Mouse (Mus musculus) right cerebral cortex, postnatal 36 days (tissue): Measurements from ENCODE around the gene Rrp36.
A peak's percentile ranks its signal among the peaks of the same experiment; 100 is the strongest.

Source experiments
- DNase-seq, 2 experiments: peaks; one replicate each; pipeline ENCODE4 v3.0.0; 2022; ENCODE audit warnings: low spot score in 2 of 2, mixed read lengths in 1 of 2

The Rrp36 gene

DNA sequence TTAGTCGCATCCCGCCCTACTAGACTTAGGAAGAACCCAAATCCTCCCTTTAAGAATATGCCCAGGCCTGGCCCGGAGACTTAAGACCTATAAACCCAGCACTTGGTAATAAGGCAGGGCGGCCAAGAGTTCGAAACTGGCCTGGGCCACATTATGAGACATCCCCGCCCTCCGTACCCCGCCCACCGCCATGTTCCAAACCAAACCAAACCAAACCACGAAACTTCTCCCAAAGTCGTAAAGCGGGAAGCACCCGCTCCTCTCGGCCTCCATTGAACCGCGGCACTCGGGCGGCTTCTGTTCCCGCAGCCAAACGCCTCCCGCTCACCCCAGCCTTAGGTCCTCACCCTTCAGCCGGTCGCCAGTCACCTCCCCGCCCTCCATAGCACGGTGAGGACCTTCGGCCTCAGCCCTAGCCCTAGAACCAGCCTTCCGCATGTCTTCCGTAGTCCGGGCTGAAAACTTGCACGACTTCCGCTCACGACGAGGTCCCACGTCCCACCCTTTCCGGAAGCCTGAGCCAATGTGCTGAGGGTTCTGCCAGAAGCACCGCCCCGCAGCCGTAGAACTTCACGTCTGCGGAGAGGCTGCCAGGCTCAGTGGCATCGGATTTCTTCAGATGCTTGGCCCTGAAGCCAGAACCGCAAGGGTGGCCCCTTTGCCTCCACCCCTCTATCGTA, at the start of gene Rrp36:
Gene Rrp36 (minus strand): TSS at position 503 of the 680 bp plus-strand sequence.
- peak; percentile 81 to 89 for DNase-seq

GRCm38 (mm10) chr17:46721077-46721476, 46.9 kb upstream of the Rrp36 start:
- DNase-seq = no peak

GRCm38 (mm10) chr17:46714756-46715481, 40.8 kb upstream of the Rrp36 start:
- DNase-seq = no peak

GRCm38 (mm10) chr17:46713849-46714248, 39.7 kb upstream of the Rrp36 start:
- no peak for DNase-seq

GRCm38 (mm10) chr17:46712442-46712841, 38.3 kb upstream of the Rrp36 start:
- DNase-seq = no peak

DNA sequence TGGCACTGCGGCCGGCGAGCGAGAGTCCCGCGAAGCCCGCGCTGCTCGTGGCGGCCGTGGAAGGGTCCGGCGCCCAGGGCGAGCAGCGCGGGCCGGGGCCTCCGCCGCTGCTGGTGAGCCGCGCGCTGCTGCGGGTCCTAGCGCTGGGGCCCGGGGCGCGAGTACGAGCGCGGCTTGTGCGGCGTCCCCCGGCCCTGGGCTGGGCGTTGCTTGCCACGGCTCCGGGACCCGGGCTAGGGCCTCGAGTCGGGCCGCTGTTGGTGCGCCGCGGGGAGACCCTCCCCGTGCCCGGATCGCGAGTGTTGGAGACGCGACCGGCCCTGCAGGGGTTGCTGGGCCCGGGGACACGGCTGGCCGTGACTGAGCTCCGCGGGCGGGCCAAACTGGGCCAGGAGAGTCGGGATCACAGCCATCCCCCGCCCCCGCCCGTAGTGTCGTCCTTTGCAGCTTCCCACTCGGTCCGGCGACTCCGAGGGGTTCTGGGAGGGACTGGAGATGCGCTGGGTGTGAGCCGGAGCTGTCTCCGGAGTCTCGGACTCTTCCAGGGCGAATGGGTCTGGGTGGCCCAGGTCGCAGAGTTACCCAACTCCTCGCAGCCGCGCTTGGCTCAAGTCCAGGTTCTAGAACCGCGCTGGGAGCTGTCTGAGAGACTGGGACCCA, 37.6 kb upstream of the Rrp36 start:
- no peak for DNase-seq

DNA sequence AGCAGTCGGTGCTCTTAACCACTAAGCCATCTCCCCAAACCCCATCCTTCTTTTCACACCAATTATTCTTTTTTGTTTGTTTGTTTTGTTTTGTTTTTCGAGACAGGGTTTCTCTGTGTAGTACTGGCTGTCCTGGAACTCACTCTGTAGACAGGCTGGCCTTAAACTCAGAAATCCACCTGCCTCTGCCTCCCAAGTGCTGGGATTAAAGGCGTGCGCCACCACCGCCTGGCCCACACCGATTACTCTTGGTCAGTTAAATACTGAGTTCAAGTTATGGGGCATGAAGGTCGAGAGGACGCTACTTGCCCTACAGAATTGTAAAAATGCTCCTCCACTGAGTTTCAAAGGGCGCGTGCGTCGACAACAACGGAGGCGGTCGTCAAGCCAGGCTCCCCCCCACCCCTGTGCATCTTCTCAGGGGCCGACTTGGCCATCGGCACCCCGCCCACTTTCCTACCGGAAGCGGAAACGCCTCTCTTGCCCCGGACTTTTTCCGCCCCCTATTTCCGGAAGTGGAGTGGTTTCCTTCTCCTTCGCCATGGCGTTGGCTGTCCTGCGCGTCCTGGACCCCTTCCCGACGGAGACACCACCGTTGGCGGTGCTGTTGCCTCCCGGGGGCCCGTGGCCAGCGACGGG, 36.9 kb upstream of the Rrp36 start, which contains the start of gene Pex6:
Gene Pex6 (plus strand): TSS at position 505 of the 639 bp plus-strand sequence.
- DNase-seq = peak; percentile 88 to 90

DNA sequence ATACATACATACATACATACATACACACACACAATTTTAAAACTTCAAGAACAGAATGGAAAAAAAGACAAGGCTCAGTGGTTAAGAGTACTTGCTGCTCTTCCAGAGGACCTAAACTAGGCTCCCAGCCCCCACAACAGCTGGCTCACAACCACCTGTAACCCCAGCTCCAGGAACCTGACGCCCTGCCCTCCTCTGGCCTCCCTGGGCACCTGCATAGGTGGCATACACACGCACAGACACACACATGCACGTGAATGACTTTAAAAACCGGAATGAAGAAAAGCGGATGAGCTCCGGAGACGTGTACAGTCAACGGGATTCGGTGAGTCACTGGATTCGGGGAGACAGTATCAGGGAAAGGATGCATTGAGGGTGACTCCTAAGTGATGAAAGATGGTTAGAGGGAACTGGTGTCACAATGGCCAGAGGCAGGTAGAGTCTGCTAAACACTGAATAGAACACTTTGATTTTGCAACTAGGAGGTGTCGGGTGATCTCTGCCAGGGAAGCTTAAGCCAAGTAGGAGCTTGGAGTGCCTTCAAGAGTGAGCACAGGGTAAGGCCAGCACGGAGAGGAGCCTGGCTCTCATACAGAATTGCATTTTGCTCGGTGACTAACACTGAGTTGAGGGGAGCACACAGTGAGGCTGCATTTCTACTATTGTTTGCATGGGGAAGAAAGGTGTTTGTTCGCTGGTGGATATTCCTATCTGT, 32.4 kb upstream of the Rrp36 start:
- no peak for DNase-seq

DNA sequence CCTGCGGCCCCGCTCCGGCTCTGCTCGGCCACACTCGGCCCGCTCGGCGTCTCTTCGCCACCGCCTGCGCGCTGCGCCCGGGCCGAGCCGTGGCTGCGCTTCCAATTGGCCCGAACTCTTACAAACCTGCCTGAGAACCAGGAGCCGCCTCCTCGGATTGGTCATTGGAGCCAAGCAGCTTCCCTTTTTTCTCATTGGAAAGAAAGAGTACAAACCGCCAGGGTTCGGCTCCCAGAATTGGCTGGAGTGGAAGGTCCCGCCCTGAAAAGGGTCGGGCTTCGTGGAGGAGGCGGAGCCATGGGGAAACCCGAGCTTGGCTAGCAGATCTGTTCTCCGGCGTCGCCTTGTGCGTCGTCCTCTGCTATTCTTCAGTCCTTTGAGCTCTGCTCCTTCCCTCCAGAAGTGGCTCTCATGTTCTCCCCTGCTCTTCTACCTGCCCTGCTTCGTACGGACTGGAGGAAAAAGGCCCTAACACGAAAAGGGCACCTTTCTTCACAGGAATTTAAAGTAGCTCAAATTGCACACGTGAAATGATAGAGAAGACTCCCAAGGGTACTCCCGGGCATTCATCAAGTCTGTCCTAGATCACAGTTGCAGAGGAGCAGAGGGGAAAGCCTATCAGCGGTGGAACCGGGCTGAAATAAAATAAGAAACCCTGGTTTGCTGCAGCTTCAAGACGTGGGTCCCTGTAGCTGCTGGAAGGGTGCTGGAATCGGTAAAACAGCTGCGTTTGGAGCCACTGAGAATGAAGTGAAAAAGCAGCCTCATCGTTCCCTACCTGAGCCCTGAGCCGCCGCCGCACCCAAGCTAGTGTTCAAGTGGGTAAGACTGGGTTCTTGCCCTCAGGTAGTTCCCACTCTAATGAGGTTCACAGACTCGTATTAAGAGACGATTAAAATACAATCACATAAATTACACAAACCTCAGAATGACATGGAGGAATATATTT, 31.0 kb upstream of the Rrp36 start, which contains the start of gene Ppp2r5d:
Gene Ppp2r5d (minus strand): TSS at position 225 of the 949 bp plus-strand sequence.
- DNase-seq = peak; percentile 96 to 97

DNA sequence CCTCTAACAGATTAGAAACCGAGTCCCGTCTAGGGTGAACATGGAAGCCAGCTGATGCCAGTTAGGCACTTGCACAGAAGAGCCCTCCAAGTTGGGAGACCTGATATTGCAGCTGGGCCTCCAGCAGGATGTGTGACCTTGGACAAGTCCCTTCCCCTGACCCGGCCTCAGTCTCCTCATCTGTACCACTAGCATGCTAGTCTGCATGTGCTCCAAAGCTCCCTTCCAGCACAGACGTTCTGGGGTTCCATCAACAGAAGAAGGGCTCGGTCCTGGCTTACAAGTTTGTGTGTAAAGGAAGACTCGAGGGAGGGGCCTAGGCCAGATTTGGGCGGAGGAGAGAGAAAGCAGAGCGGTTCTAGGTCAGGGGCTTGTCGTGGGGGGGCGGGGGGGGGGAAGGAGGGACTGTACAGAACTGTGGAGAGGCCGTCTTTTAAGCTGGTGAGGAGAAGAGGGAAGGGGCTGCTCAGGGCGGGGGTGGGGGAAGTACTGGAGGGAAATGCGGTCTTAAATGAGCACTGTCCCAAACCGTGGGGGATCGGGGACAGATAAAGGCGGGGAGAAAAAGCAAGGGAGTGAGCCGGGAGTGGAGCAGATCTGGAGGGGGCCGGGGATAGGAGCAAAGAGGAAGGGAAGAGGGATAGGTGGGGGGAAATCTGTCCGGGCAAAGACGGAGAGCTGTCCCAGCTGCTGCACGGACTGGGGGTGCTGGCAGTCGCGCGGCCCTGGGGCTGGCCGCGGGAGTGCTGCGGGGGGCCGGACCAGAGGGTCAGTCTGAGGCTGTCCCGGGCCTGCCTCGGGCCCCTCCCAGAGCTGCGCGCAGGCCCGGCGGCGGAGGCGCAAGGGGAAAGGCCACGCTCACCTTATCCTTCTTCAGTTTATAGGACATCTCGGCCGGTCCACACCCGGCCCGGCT, 30.1 kb upstream of the Rrp36 start:
- no peak for DNase-seq

DNA sequence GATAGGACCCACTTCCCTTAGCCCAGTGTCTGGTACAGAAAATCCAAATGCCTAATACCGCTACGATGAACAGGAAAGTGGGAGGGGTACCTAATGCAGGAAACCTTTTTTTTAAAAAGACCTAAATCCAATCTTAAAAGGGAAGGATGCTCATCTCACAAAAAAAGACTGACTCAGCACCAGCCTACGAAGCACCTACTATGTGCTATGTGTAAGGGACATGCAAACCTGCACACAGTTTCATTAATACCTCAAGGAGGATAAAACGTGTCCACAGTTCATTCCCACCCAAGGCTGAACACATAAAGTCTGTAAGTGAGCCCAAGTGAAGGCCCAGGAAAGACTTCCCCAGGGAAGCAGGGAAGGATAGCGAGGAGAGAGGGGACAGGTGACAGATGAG, 28.4 kb upstream of the Rrp36 start:
- DNase-seq = no peak

DNA sequence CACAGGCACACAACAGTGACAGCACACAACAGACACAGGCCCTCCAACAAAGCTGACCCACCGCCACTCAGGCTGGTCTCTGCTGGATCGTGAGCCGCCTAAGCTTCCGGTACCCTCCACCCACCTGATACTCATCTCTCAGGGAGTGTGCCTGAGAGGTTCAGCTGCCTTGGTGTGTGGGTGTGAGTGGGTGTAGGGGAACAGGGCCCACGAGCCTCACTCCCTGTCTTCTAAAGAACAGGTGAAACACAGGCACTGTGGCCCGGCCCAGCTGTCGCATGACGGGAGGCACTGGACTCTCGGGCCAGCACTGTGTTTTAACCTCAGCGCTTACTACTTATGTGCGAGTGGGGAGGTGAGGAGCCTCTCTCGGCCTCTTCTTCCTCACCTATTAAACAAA, 27.9 kb upstream of the Rrp36 start:
- DNase-seq = no peak

DNA sequence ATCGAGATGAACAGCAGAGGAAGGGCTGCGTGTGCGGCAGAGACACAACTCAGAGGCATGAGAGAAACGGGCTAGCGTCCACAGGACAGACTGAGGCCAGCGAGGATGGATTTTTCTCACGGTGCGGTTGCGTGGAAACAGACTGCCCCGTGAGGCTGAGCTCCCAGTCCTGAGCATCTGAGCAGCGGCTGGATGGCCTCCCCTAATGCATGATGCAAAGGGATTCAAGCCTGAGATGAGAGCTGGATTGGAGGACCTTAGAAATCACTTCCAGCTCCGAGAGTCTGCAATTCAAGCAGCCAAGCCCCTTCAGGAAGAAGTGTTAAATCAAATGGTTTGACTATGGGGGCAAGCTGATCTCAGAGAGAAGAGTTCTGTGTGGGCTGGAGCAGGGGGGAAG, 27.3 kb upstream of the Rrp36 start:
- no peak for DNase-seq

- no peak for DNase-seq
Measured at GRCm38 (mm10) chr17:46699912-46700311, 25.8 kb upstream of the Rrp36 start.

- DNase-seq = no peak
Measured at GRCm38 (mm10) chr17:46699245-46699644, 25.1 kb upstream of the Rrp36 start.

GRCm38 (mm10) chr17:46698515-46698914, 24.4 kb upstream of the Rrp36 start:
- DNase-seq = no peak

- DNase-seq = no peak
Measured at GRCm38 (mm10) chr17:46694517-46695063, 20.4 kb upstream of the Rrp36 start.

- no peak for DNase-seq
Measured at GRCm38 (mm10) chr17:46691390-46691789, 17.2 kb upstream of the Rrp36 start.

DNA sequence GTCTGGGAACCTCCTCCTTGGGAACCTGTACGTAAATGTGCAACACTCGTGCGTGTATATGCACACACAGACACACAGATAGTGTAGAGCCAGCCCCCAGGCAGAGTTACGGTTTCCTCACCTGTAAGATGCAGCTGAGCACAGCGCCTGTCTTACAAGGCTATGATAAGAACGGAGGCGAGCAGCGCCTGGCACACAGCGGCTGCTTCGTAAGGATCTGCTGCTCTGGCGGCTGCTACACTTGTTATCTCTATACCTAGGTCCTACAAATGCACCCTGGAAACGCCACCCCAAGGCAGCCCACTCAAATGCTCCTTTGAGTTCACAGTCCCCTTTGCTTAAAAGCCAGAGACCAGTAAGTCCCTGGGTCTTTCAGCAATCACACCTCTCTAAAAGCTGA, 16.5 kb upstream of the Rrp36 start:
- DNase-seq = no peak
